Mouse (Mus musculus): ENCODE measurements around the gene Fbln5.
A peak's percentile ranks its signal among the peaks of the same experiment; 100 is the strongest.

Gene Fbln5

GRCm38 (mm10) chr12:101807400-101807799, 11.5 kb downstream of the Fbln5 start:
- no peak for DNase-seq

GRCm38 (mm10) chr12:101802445-101802844, 16.4 kb downstream of the Fbln5 start:
- DNase-seq, result no peak

GRCm38 (mm10) chr12:101801744-101802143, 17.1 kb downstream of the Fbln5 start:
- no peak for DNase-seq

GRCm38 (mm10) chr12:101801051-101801450, 17.8 kb downstream of the Fbln5 start:
- no peak for DNase-seq

GRCm38 (mm10) chr12:101798189-101798922, 20.5 kb downstream of the Fbln5 start:
- DNase-seq, result no peak

GRCm38 (mm10) chr12:101794458-101794857, 24.4 kb downstream of the Fbln5 start:
- no peak for DNase-seq

GRCm38 (mm10) chr12:101793221-101793621, 25.6 kb downstream of the Fbln5 start:
- DNase-seq, result no peak

GRCm38 (mm10) chr12:101792684-101793083, 26.2 kb downstream of the Fbln5 start:
- no peak for DNase-seq

GRCm38 (mm10) chr12:101789767-101790166, 29.1 kb downstream of the Fbln5 start:
- no peak for DNase-seq

- DNase-seq, result no peak
These were observed 29.6 kb downstream of the Fbln5 start for GRCm38 (mm10) chr12:101789250-101789649.

GRCm38 (mm10) chr12:101782787-101783186, 36.1 kb downstream of the Fbln5 start:
- DNase-seq, result no peak

- DNase-seq, result no peak
These were observed 37.9 kb downstream of the Fbln5 start for GRCm38 (mm10) chr12:101780915-101781314.

- no peak for DNase-seq
These were observed 41.1 kb downstream of the Fbln5 start for GRCm38 (mm10) chr12:101777613-101778325.

- DNase-seq, result no peak
These were observed 42.5 kb downstream of the Fbln5 start for GRCm38 (mm10) chr12:101776383-101776782.

- DNase-seq, result no peak
These were observed 44.7 kb downstream of the Fbln5 start for GRCm38 (mm10) chr12:101774116-101774515.

- DNase-seq, result no peak
These were observed 45.9 kb downstream of the Fbln5 start for GRCm38 (mm10) chr12:101772962-101773361.

- no peak for DNase-seq
These were observed 48.4 kb downstream of the Fbln5 start for GRCm38 (mm10) chr12:101770283-101771015.

- DNase-seq, result no peak
These were observed 51.4 kb downstream of the Fbln5 start for GRCm38 (mm10) chr12:101767306-101768053.

GRCm38 (mm10) chr12:101766228-101766852, 52.5 kb downstream of the Fbln5 start:
- DNase-seq, result peak; percentile 72

- DNase-seq, result no peak
These were observed 54.0 kb downstream of the Fbln5 start for GRCm38 (mm10) chr12:101764870-101765269.

GRCm38 (mm10) chr12:101763065-101763464, 55.8 kb downstream of the Fbln5 start:
- no peak for DNase-seq

GRCm38 (mm10) chr12:101762054-101762453, 56.8 kb downstream of the Fbln5 start:
- no peak for DNase-seq
